Mouse (Mus musculus): ENCODE measurements around the gene Olfr323.
A peak's percentile ranks its signal among the peaks of the same experiment; 100 is the strongest.

Olfr323 gene

DNA sequence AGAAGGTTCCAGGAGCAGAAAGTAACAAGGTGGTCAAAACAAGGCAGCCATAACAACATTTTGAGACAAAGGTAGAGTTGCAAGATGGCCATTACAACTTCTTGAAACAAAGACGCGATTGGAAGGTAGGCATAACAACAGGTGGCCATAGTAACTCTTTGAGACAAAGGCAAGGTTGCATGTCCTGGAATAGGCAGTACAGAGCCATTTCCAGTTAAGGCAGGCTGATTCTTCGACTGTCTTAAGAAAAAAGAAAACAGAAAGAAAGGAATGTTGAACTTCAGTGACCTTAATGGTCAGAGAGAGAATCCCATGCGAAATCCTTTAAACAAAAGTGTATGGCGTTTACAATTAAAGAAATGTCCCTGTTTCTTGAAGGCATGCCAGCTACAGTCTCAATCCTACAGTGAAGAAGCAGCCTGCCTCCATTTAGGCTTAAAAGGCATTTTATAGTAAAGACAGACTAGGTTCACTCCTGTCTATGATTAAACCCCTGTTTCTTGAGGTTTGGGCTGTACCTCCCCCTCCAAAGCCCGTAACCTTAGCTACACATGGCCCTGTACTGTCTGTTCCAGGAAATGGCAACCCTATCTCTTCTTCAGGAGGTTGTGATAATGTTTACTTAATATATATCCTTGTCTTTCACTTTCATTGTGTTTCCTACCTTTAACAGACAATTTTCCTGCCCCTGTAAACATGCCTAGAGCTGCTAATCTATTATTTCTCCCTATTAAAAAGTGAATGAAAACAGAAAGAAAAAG, 27.3 kb downstream of the Olfr323 start:
- no peak for DNase-seq

DNA sequence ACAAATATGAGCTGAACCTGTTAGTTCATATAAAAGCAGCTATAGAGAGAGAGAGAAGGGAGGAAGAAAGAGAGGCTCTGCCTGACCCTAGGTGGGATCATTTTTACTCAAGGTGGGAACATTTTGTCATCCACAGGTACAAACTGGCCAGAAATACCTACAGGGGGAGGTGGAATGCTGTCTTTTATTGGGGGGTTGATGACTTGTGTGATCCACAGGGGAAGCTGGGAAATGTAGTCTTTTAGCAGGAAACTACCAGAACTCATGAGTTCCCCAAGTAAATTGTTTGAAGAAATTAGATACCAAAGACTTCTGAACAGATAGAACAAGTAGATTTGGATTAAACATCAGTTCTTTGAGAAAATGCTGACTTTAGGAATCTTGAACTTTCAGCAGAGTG, 28.2 kb downstream of the Olfr323 start:
- no peak for DNase-seq

DNA sequence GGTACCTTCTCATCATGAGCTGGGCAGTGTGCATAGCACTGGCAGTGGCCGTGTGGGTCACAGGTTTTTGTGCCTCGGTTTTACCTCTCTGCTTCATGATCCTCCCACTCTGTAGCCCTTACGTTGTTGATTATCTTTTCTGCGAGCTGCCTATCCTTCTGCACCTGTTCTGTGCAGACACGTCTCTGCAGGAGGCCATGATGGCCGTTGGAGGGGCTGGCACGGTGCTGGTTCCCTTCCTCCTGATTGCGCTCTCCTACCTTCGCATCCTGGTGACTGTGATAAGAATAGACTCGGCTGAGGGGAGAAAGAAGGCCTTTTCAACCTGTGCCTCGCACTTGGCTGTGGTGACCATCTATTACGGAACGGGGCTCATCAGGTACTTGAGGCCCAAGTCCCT, 32.5 kb downstream of the Olfr323 start:
- DNase-seq, result no peak

DNA sequence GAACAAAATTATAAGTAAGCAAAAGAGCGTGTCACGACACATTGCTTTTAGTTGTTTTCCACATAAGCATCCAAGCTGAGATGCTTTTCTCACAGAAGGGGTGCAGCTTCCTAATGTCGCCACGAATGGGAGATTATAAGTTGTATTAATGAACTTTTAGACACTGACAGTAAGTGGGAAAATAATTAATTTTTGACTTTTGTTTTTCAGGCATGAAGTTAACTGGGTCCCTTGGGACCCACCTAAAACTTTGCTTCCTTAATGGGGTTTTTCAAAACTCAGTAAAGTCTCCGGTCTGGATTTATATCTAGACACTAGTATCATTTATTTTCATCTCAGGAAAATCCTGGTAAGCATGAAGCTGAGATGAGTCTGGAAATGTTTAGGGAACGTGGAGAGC, 35.5 kb downstream of the Olfr323 start, which contains the start of gene Olfr324:
Gene Olfr324, plus strand, starts transcription at position 301 of the 400 bp plus-strand sequence.
- DNase-seq, result no peak

DNA sequence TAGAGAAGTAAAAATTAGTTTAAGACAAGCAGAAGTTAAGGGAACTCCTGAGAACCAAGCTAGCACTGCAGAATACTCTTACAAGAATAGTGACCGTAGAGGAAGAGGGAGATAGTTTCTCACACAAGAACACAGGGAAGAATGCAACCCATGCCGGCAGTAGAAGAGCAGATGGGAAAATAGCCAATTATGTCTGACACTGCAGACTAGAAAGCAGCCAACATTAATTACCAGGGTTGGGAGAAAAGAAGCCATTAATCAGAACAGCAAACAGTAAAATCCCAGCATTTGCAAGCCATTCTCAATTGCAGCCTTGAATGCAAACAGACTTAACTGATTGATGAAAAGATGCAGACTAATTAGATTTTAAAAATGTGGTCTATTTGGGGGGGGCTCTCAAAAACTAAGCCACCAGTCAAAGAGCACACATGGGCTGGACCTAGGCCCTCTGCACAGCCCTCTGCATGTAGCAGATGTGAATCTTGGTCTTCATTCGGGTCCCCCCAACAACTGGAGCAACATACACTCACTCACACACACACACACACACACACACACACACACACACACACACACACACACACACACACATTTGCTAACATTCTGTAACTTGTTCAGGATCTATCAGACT, 41.6 kb downstream of the Olfr323 start:
- DNase-seq, result no peak

DNA sequence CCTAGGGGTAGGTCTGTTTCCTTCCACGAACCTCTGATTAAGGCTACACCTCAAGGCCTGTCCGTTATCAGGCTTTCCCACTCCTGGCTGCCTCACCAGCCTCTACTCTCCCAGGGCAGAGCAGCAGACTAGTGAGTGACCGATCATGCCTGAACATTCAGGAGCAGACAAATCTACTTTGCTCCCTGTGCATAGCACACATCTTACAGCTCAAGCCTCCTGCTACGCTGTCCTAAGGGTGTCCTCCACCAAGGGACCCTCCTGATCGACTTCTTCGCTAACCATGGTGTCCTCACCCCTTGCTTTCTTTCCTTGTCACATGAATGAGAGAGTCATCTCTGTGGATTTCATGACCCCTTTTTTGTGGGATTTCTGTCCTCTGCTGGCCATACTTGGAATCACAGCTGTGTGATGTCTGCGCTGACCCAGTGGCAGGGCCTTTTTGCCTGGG, 42.4 kb downstream of the Olfr323 start:
- DNase-seq, result peak; percentile 69 to 71

DNA sequence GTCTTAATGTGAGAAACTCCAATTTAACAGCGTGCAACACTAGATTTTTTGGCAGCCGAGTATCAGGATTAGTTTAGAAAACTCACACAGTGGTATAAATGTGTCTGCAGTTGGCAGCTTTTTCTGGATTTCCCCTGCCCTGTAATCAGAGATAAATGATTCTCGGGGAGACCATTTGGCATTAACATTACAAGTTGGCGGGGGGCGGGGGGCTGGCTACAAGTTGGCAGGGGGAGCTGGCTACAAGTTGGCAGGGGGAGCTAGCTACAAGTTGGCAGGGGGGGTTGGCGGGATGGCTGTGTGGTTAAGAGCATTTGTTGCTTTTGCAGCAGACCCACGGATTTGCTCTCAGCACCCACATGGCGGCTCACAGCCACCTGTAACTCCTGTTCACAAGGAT, 51.7 kb downstream of the Olfr323 start:
- DNase-seq, result no peak

DNA sequence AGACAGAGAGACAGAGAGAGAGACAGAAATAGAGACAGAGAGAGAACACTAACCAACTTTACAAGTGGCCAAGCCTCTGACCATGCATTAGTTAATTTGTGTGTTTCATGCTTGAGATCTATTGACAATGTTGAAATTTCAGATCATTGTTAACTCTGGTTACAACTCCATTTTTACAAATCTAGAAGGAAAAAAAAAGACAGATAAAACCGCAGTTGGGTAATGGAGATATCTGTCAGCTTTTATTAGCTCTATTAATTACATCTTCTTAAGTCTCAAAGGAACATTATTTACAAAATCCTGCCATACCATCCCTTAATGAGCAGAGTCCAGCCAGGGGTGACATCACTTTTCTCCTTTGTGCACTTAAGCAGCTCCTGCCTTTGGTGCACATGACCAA, 52.9 kb downstream of the Olfr323 start, which contains the start of gene Olfr325:
Gene Olfr325, plus strand, starts transcription at position 301 of the 400 bp plus-strand sequence.
- DNase-seq, result no peak
